ENCODE assay signal across 3 mouse cellular contexts in genomic region chr9:115459075-115459474, GRCm38 (mm10).
DNase-seq lines count a peak whose midpoint lies in the region; ATAC-seq lines count a peak whose summit lies in the region.
"Not testable (repeated sequence)": the region's sequence is repeated elsewhere in the genome, so short reads cannot be mapped to it uniquely, and the experiment has no call there.

No protein-coding gene starts in this region.

- peaks cover 29% of the 10 kb centered on the region for H3K4me1 ChIP-seq in hindbrain, embryonic 10.5 days (replicated peaks)
- H3K4me1 ChIP-seq in hindbrain, embryonic 11.5 days (replicated peaks; ENCODE audit: control insufficient read depth, insufficient read depth, low read length), result not testable (repeated sequence)

- not testable (repeated sequence) for H3K36me3 ChIP-seq in hindbrain, embryonic 10.5 days; hindbrain, embryonic 11.5 days (ENCODE audit: control insufficient read depth, insufficient read depth, low read length)

- DNase-seq in heart, adult 11 months, result peak; percentile 55
- not testable (repeated sequence) for DNase-seq in hindbrain, embryonic 10.5 days (ENCODE audit: low spot score); hindbrain, embryonic 11.5 days (ENCODE audit: low spot score)

- H3K27me3 ChIP-seq in hindbrain, embryonic 10.5 days (ENCODE audit: insufficient read depth, poor library complexity, severe bottlenecking); hindbrain, embryonic 11.5 days (ENCODE audit: control insufficient read depth, insufficient read depth, low read length): not testable (repeated sequence)

- H3K27ac ChIP-seq in hindbrain, embryonic 10.5 days, result peak overlapping the region; percentile 56; the same call in 1 of the 2 replicates
- 0 out of 2 replicates have a peak overlapping the region, but pooled peaks have one; percentile 39 for H3K27ac ChIP-seq in hindbrain, embryonic 11.5 days (ENCODE audit: low read depth, low read length)

- not testable (repeated sequence) for H3K4me2 ChIP-seq in hindbrain, embryonic 11.5 days (replicated peaks; ENCODE audit: low read depth, low read length)

- not testable (repeated sequence) for H3K9ac ChIP-seq in hindbrain, embryonic 11.5 days (ENCODE audit: low read depth, low read length)

- 88% methylated on average over 6 of the region's 6 CpGs for WGBS in hindbrain, embryonic 10.5 days
- WGBS in hindbrain, embryonic 11.5 days, result 97% methylated on average over 6 of the region's 6 CpGs

- H3K9me3 ChIP-seq in hindbrain, embryonic 10.5 days; hindbrain, embryonic 11.5 days (ENCODE audit: control insufficient read depth, low read length): not testable (repeated sequence)

- H3K4me3 ChIP-seq in hindbrain, embryonic 10.5 days; hindbrain, embryonic 11.5 days (ENCODE audit: low read depth, low read length): not testable (repeated sequence)

- ATAC-seq in hindbrain, embryonic 11.5 days (ENCODE audit: low FRiP score), result not testable (repeated sequence)
